Mouse (Mus musculus) adrenal gland, postnatal 36 days (tissue): ENCODE results near the gene Dnah8. TPM values are rescaled to one million over a fixed set of nuclear protein-coding genes. Genes with fewer than 3 reads are reported as not detected.

Experiments used
- DNase-seq, 2 experiments: peaks; one replicate each; pipeline ENCODE4 v3.0.0; 2021; ENCODE audit warnings: mixed read lengths in 1 of 2
- total RNA-seq, 2 experiments: library from RNA; stranded (reverse); gene quantifications; 2 replicates each; pipeline ENCODE4 v1.2.3; 2021

The Dnah8 gene
- total RNA-seq, 2 experiments from 2014 or later, result 0.36 to 0.46 TPM

DNA sequence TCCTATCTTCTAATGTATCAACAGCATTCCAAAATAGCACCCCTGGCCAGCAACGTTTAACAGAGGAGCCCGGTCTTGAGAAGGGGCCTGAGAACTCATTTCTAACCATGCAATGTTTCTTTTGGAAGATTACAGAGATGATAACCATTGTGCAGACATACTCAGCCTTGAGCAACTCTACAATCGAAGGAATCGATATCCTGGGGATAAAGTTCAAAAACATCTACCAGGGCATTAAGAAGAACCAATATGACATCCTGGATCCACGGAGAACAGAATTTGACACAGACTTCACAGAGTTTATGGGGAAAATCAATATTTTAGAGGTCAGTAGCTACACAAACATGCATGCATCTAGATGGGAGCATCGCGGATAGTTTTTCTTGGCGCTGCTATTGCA lies 39.0 kb downstream of the Dnah8 start:
- no peak for DNase-seq

DNA sequence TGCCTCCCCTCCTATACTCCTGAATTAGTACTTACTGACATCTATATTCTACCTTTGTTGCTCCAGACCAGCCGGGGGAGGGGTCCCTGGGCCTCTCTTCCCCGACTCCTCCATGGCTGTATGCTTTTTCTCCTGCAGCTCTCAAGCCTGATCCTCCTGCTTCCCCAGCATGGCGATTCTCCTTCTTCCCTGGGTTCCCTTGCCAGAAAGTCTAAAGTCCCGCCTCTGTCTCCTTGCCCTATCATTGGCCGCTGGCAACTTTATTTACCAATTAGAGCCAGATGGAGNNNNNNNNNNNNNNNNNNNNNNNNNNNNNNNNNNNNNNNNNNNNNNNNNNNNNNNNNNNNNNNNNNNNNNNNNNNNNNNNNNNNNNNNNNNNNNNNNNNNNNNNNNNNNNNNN lies 40.7 kb downstream of the Dnah8 start:
- DNase-seq, result no peak

DNA sequence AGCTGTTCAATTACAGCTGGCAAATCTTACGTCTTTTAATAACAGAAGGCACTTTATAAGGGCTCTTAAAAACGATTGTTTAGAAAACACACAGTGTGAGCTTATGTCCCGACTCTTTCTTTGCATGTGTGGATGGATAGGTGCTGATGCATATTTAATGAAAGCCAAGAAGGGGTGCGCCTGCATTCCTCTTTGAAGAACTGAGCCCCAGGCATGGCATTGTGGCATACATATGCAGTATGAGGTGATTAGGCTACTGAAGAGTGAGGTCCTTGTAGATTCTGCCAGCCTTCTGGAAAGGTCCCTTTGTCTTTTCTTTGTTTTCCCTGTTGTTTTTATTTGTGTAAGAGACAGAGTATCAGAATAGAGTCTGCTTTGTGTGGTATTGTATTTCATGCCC lies 48.4 kb downstream of the Dnah8 start:
- no peak for DNase-seq

DNA sequence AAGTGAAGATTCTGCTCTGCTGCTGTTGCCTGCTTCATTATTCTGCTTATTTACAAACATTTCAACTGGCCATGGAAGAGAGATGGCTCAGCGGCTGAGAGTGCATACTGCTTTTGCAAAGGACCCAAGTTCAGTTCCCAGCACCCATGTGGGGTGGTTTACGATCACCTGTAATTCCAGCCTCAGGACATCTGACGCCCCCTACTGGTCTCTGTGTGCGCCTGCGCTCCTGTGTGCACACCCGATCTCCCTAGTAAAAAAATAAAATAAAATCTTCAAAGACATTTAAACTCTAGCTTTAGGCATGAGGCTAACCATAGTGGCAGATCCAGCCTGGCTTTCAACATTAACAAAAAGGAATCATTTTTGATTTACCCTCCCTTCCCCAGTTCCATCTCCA lies 48.9 kb downstream of the Dnah8 start:
- no peak for DNase-seq

DNA sequence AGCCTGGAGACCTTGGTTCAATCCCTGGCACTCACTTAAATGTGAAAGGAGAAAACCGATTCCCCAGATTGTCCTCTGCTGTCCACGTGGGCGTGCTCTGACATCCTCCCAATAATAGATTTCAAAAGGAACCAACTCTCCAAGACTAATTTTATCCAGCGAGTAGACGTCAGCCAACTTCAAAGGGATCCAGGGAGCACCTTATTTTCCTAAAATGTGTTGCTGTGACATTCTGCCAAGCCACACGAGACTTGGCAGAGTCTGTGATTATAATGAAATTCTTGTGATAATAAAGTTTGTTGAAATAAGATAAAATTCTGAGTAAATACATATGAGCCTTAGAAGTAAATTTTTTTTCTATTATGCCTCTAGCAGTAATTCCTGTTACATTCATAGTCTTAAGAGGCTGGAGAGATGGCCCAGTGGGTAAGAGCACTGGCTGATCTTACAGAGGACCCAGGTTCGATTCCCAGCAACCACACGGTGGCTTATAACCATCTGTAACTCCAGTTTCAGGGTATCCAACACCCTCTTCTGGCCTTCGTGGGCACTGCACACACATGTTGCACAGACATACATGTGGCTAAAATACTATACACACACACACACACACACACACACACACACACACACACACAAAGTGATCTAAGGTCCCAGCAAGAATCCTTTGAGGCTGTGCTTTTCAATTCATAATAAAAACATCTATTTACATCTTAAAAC lies 51.0 kb downstream of the Dnah8 start:
- no peak for DNase-seq

DNA sequence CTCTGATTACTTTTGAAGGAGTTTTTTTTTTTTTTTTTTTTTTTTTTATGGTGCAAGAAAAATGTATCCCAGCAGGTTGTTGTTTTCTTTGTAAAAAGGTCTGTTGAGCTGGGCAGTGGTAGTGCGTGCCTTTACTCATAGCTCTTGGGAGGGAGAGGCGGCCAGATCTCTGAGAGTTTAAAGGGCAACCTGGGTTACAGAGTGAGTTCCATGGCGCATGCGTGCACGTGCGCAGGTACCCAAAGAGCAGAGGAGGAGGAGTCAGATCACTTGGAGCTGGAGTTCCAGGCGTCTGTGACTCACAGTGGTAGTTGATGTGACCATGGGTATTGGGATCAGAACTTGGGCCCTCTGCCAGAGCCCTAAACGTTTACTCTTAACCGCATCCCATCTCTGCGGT lies 54.4 kb downstream of the Dnah8 start:
- DNase-seq, result no peak

DNA sequence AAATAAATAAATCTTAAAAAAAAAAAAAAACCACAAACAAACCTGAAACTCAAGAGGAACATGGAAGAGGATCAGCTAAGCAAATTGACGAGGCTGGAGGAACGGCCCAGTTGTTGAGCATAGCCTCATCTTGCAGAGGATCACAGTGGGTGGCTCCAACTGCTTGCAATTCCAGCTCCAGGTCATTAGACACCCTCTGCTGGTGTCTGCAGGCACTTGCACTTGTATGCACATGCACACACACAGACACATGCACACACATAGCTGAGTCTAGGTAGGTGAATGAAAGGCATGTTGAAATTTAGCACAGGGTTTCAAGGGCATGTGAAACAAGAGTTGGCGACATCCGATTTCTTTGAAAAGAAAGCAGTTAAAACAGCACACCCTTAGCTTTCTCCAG lies 55.5 kb downstream of the Dnah8 start:
- no peak for DNase-seq

DNA sequence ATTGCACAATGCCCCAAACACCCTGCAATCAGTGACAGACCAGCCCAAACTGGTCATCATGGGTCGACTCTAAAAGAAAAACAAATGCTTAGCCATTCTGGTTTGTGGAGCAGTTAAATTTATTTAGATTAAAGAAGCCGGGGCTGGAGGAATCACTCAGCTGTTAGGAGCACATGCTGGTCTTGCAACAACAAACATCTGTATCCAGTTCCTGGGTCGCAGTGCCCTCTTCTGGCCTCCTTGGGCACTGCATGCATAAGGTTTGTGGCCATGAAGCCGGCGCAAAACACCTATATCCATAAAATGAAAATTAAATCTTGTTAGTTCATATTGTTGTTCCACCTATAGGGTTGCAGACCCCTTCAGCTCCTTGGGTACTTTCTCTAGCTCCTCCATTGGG lies 57.5 kb downstream of the Dnah8 start:
- DNase-seq, result peak; percentile 60 to 65

DNA sequence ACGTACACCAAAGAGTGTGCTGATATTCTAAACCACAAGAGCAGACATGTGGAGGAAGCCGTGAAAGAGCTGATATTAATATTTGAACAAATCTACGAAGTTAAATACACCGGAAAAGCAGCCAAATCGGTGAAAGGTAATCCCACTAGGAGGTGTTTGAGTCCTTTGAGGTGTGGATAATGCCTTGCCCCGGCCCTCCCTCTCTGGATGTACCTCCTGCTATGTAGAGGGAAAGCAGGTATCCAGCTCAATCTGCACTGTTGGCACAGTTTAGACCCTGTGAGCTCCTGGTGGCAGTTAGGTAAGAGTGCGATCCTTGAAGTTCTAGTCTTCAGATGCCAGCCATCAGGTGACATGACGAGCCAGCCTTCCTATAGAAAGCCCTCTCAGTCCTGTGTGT lies 66.0 kb downstream of the Dnah8 start:
- no peak for DNase-seq

DNA sequence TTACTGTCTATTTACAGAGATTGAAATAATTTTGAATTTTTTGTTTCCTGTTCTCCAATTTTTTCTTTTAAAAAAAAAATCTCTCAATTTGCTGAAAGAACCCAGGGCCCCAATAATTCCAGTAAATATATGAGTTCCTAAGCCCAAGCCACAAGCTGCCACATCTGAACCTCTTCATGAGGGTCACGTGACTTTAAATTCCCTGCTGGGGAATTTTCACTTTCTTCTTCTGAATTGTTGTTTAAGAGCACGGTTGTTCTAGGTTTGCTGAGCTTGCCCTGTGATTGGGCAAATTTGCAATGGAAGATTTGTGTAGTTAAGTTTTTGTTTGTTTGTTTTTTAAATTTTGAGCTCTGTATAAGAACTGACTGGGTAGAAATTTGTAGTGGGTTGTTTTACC lies 67.3 kb downstream of the Dnah8 start:
- DNase-seq, result no peak

DNA sequence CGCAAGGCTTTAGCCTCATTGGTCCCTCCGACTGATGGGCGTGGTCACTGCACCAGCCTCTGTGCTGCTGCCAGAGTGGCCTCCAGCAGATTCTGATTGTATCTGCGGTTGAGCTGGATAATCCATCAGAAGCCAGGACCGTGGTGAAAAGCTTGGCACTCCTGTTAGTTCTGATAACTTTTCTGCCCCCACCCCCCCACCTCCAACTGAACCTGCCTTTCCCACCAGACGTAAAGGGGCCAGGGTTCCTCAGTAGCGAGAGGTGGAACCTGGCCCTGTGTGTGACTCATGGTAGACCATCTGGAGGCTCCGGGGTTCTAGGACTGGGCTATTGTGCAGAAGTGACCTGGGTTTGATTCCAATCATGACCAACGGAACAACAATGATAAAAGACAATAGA lies 70.1 kb downstream of the Dnah8 start:
- no peak for DNase-seq

DNA sequence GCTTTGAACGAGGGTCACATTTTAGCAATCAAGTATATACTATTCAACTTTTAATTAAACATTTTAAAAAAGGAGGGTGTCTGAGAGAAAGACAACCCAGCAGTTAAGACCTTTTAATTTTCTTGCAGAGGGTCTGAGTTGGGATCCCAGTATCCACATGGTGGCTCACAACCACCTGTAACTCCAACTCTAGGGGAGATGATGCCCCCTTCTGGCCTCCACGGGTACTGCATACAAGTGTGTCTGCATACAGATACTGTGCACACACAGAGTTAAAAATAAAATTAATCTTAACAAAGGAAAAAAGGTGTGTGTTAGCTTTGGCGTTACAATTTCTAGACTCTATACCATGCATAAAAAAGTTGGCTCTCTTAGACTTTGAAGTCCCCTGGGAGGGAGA lies 90.6 kb downstream of the Dnah8 start:
- DNase-seq, result no peak

DNA sequence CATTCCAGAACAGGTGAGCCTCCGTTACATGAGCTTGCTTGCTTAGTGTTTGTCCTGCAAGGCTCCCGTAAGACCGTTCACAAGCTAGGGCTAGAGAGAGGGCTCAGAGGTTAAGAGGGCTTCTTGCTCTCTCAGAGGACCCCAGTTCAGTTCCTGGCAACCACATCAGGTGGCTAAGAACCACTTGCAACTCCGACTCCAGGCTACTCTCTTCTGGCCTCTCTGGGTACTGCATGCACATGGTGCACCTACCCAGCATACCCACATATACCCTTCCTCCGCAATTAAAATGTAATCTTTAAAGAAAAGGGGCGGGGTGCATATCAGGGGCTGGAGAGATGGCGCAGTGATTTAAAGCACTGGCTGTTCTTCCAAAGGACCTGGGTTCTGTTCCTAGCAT lies 94.0 kb downstream of the Dnah8 start:
- no peak for DNase-seq

DNA sequence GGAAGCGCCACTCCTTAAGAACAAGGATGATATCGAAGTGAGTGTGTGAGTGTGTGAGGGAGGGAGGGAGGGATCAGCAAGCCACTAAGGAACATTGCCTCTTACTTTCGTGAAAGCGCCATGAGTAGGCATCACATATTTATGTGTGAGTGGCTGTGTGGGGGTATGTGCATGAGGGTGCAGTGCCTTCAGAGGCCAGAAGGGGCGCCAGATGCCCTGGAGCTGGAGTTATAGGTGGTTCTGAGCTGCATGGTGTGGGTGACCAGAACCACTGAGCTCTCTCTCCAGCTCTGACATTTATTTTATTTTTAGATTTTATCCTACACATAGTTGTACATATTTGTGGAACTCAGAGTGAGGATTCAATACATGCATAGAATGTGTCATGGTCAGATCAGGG lies 94.9 kb downstream of the Dnah8 start:
- DNase-seq, result no peak

DNA sequence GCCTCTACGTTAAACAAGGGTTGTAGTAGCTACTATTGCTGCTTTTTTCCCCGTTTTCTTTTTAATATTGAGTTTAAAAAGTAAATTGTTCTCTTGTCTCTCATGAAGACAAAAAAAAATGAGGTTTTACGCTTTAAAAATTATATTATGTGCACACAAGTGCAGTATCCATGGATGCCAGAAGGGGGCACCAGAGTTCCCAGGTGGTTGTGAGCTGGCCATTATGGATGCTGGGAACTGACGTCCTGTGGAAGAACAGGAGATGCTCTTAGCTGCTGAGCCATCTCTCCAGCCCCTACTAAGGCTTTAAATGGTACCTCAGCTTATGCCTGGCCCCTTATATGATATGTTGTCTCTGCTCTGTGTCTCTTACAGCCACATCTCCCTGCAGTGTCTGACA lies 103.6 kb downstream of the Dnah8 start:
- DNase-seq, result no peak

DNA sequence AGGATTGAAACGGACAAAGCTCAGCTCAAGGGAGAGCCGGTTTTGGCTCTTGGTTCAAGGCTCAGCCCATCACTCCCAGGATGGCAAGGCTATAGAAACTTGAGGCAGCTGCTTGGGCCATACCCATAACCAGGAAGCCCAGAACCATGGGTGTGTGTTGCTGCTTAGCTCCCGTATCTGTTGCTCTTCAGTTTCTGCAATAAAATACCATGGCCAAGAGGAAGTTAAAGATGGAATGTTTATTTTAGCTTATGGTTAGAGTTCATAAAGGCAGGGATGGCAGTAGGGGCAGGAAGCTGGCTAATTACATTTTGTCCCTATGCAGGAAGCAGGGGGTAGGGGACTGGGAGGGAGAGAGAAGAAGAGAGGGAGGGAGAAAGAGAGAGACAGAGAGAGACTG lies 108.6 kb downstream of the Dnah8 start:
- no peak for DNase-seq

DNA sequence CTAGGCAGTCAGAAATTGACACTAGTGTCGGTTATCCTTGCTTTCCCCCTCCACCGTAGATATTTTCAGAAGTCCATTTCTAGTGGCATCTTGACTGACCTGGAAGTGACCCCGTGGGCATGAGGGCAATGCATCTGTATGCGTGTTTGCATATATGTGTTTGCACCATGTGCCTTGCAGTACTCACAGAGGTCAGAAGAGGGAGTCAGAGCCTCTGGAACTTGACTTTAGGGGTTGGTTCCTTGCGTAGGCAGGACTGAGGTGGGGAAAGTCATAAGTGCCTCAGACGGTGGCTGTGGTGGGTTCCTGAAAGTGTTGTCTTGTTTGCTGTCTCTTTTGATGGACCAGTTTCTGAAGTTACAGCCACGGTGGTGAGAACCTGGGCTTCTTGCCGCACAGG lies 110.6 kb downstream of the Dnah8 start:
- no peak for DNase-seq

DNA sequence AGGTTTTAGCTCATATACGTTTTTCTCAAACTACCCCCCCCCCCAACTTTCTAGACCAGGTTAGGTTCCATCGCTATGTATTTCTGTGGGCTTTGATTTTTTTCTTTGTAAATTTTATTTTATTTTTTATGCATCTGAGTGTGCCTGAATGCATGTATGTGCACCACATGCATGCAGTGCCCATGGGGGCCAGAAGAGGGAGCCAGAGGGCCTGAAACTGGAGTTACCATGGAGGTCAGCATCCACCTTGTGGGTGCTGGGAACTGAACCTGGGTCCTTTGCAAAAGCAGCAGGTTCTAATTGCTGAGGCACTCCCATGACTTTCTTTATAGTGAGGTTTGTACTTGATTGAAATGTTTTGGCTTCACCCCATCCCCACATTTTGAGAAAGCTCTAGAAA lies 111.3 kb downstream of the Dnah8 start:
- DNase-seq, result no peak

DNA sequence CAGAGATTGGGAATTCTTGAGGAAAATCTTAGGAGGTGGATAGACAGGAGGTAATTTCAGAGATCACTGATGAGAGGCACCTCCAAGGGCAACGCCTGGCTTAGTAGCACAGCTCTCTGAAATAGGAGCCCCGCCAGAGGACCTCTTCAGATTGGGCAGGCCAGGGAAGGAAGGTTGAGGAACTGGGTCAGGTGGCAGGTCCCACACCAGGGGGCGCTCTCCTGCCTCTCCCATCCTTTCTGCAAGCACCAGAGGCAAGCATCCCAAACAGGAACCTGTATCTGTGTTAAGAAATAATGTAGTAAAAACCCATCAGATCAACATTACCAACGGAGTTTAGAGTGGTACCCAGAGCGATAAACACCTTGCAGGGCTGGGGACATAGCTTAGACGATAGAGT lies 113.6 kb downstream of the Dnah8 start:
- DNase-seq, result peak; percentile 72 to 77

DNA sequence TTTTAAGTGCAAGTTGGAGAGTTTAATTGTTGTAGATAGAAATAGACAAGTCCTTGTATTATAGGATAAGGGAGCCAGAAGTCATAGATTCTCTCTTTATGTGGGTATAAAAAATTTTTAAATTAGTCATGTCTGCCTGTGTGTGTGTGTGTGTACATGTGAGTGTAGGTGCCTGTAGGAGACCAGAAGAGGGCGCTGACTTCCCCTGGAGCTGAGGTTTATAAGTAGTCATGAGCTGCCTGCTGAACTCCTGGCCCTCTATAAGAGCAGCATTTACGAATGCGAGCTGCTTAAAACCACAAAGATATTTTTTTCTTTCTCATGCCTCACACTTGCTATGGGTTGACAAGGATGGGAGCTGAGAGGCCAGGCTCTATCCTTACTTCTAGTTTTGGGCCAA lies 115.6 kb downstream of the Dnah8 start:
- no peak for DNase-seq

DNA sequence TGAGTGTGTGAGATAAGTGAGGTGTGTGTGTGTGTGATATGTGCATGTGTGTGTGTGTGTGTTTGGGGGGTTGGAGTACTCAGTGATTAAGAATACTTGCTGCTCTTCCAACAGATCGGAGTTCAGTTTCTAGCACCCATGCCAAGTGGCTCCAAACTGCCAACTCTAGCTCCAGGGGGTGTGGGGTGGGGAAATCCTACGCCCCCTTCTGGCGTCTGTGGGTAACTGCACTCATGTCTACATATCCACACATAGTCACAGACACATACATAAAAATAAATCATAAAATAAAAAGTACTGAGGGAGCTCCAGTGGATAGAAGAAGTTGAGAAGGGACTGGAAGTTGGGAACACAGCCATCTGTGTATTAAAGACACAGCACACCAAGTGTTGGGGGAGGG lies 119.8 kb downstream of the Dnah8 start:
- DNase-seq, result no peak

DNA sequence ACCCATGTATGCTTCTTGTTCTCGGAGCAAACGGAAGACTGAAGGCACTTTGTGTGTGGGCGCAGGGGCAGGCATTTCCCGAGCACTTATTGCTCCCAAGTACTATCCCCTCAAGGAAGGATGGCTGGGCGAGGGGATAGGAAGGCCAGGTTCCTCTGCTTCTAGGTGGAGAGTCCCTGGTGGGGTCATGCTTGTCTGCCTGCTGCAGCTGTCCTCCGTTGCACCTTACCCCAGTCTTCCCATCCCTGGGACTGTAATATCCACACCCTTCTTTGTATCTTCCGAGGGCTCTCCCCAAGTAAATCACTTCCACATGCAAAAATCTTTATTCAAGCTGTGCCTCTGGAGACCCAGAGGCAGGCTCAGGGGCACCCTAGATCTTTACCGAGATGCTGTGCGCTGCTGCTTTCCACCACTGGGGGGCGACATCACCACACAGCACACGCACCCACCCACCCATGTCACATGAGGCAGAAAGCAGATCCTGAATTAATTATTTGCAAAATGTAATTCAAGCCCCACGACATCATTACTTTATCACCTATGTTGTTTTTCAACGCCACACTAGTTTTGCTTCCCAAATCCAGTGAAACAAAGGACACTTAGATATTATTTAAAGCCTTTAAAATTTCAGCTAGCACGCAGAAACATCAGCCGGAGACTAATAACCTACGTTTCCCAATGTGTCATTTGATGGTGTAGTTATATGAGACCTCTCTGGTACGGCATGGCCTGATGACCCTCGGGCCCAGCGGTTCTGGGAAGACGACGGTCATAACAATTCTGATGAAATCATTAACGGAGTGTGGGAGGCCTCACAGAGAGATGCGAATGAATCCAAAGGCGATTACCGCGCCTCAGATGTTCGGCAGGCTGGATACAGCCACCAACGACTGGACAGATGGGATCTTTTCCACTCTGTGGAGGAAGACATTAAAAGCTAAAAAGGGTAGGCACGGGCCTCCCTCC lies 122.2 kb downstream of the Dnah8 start:
- peak; percentile 50 to 74 for DNase-seq

DNA sequence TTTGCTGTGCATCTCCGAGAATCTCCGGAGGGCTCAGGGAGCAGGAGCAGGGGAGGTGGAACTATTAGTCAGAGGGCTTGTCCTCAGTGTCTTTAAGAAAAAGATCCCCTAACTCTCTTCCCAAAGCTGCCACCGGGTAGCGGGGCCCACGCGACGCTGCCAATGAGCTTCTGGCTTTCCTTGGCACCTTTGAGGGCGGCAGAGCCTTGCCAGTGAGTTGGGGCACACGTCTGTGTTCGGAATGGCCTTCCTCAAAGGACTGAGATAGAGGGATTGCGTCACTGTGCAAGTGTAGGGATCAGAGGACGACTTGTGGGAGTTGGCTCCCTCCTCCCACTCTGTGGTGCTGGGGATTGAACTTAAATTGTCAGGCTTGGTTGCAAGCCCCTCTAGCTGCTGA lies 125.2 kb downstream of the Dnah8 start:
- no peak for DNase-seq

DNA sequence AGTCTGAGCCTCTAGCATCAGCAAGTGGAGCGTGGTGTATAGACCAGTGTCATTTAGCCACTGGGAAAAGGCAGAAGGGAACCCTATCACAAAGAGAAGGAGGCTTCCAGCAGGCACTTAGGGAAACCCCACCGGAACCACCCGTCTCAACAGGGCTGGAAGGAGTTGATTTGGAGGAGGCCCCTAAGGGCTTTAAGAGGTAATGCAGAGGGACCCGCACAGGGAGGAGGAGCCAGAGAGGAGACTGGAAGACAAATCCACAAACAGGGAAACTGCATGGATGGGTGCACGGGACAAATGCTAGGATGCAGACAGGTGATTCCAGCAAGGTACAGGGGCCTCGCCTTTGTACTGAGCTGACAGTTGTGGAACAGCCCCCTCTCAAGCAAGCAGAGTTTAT lies 126.1 kb downstream of the Dnah8 start:
- DNase-seq, result no peak
